Mouse (Mus musculus) brain, embryonic 14.5 days (tissue): ENCODE data around the gene Olfr1392.

Source experiments
- CTCF ChIP-seq: fragments of 200-500 bp; IDR thresholded peaks from 2 replicates; pipeline ENCODE4 v1.5.1; 2012; ENCODE audit warnings: inconsistent platforms, mild to moderate bottlenecking, moderate library complexity, borderline replicate concordance; ENCODE audit not compliant: insufficient read depth, insufficient read length; ENCODE audit errors: extremely low read depth
- POLR2A ChIP-seq: fragments of 200-500 bp; IDR thresholded peaks from 2 replicates; pipeline ENCODE4 v1.6.1; 2012; ENCODE audit warnings: mild to moderate bottlenecking, inconsistent platforms, borderline replicate concordance; ENCODE audit not compliant: poor library complexity, insufficient read depth, insufficient read length, severe bottlenecking; ENCODE audit errors: extremely low read depth

GRCm38 (mm10) chr11:49334888-49335287 is 49.8 kb downstream of the Olfr1392 start, which contains the start of gene Olfr1390:
- TF ChIP-seq CTCF (no peak), POLR2A (no peak)
